Mouse (Mus musculus) embryonic fibroblast, embryonic 13.5 days (primary cell): ENCODE results near the gene Gm6169.

Experiments used
- CTCF ChIP-seq: IDR thresholded peaks from 2 replicates; pipeline ENCODE4 v1.5.1; 2011; ENCODE audit warnings: mild to moderate bottlenecking, control low read depth, low read length, moderate library complexity, borderline replicate concordance; ENCODE audit not compliant: insufficient read depth
- POLR2A ChIP-seq: IDR thresholded peaks from 2 replicates; pipeline ENCODE4 v1.6.1; 2011; ENCODE audit warnings: low read depth, mild to moderate bottlenecking, control low read depth, low read length, moderate library complexity

DNA sequence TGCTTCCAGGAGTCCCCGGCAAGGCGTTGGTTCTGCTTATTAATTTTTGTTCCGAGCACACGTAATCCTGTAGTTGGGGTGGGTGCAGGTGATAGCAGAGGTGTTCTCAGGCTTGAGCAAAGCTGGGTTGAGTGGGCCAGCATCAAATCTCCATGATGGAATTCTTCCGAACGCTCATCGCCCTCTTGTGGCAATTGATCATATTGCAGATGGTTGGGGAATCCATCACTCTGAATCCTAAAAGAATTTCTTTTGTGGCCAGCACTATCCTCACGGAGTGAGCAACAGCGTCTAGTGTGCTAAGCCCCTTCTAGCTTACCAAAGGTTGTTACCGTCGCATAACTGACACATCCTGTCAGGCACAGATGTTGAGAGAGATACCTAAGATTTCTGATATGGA lies 46.4 kb downstream of the Gm6169 start:
- TF ChIP-seq CTCF (0 out of 2 replicates have a peak, but pooled peaks have one; percentile 24), POLR2A (no peak)
